Mouse (Mus musculus) frontal cortex, postnatal 14 days (tissue): ENCODE measurements around the gene Col4a4.

Experiments
- DNase-seq, 2 experiments: peaks; one replicate each; pipeline ENCODE4 v3.0.0; 2022; ENCODE audit warnings: low spot score in 2 of 2

The Col4a4 gene

GRCm38 (mm10) chr1:82414434-82415045, 172.1 kb downstream of the Col4a4 start:
- no peak for DNase-seq

GRCm38 (mm10) chr1:82412085-82412484, 174.6 kb downstream of the Col4a4 start:
- DNase-seq = no peak

- DNase-seq = no peak
Measured at GRCm38 (mm10) chr1:82411521-82411920, 175.1 kb downstream of the Col4a4 start.

GRCm38 (mm10) chr1:82410548-82410947, 176.1 kb downstream of the Col4a4 start:
- DNase-seq = no peak

- no peak for DNase-seq
Measured at GRCm38 (mm10) chr1:82409271-82409670, 177.4 kb downstream of the Col4a4 start.

GRCm38 (mm10) chr1:82407786-82408185, 178.9 kb downstream of the Col4a4 start:
- DNase-seq = no peak
